Mouse (Mus musculus) ES-E14 (cell line): ENCODE measurements around the gene Aldh1l1. TPM values are rescaled to one million over a fixed set of nuclear protein-coding genes. Genes with fewer than 3 reads are reported as not detected.

Source experiments
- DNase-seq: peaks from one replicate; pipeline ENCODE4 v3.0.0-alpha.2; 2013; ENCODE audit warnings: low read depth, low spot score
- H3K27ac ChIP-seq: 2 replicates; pipeline ENCODE4 v1.5.1; 2012; ENCODE audit warnings: low read depth, mild to moderate bottlenecking, low read length, moderate library complexity, mixed read lengths; ENCODE audit not compliant: poor library complexity, insufficient read depth, severe bottlenecking
- H3K36me3 ChIP-seq: 2 replicates; pipeline ENCODE4 v1.6.1; 2012; ENCODE audit warnings: mild to moderate bottlenecking, low read length, moderate library complexity, mixed read lengths; ENCODE audit not compliant: control insufficient read depth, poor library complexity, insufficient read depth, severe bottlenecking
- H3K4me1 ChIP-seq, 2 experiments: fragments of 150-350 bp in 1 of 2; sonication (generic) in 1 of 2; 2 replicates each; pipeline ENCODE4 v1.6.1; 2012; ENCODE audit warnings: low read length in 2 of 2, mild to moderate bottlenecking in 1 of 2, mixed read lengths in 1 of 2; ENCODE audit not compliant: control insufficient read depth in 2 of 2, insufficient read depth in 2 of 2, poor library complexity in 1 of 2
- H3K4me3 ChIP-seq, 2 experiments: fragments of 150-350 bp in 1 of 2; sonication (generic) in 1 of 2; 2 replicates each; pipeline ENCODE4 v1.5.1; 2012; ENCODE audit warnings: low read length in 2 of 2, low read depth in 1 of 2, mild to moderate bottlenecking in 1 of 2, mixed read lengths in 1 of 2; ENCODE audit not compliant: insufficient read depth in 1 of 2, poor library complexity in 1 of 2, severe bottlenecking in 1 of 2
- H3K9ac ChIP-seq: 2 replicates; pipeline ENCODE4 v1.6.1; 2012; ENCODE audit warnings: low read depth, mild to moderate bottlenecking, low read length, mixed read lengths; ENCODE audit not compliant: poor library complexity, insufficient read depth, severe bottlenecking
- H3K9me3 ChIP-seq: fragments of 150-350 bp; sonication (generic); 2 replicates; pipeline ENCODE4 v1.6.1; 2012; ENCODE audit warnings: low read depth, mild to moderate bottlenecking, low read length; ENCODE audit not compliant: control insufficient read depth, insufficient read depth
- CHD2 ChIP-seq: IDR thresholded peaks from 2 replicates; pipeline ENCODE4 v1.6.1; 2014; ENCODE audit warnings: mild to moderate bottlenecking, low read depth, low read length, inconsistent platforms
- HCFC1 ChIP-seq: IDR thresholded peaks from 2 replicates; pipeline ENCODE4 v1.6.1; 2012; ENCODE audit warnings: low read length, inconsistent platforms, borderline replicate concordance; ENCODE audit not compliant: insufficient read depth
- MAFK ChIP-seq: IDR thresholded peaks from 2 replicates; pipeline ENCODE4 v1.6.1; 2014; ENCODE audit warnings: mild to moderate bottlenecking, low read depth, low read length, inconsistent platforms; ENCODE audit not compliant: insufficient read depth
- ZC3H11A ChIP-seq: IDR thresholded peaks from 2 replicates; pipeline ENCODE4 v1.6.1; 2012; ENCODE audit warnings: low read depth, mild to moderate bottlenecking, inconsistent platforms, low read length, borderline replicate concordance
- ZNF384 ChIP-seq: IDR thresholded peaks from 2 replicates; pipeline ENCODE4 v1.6.1; 2012; ENCODE audit warnings: low read depth, low read length, inconsistent platforms
- in situ Hi-C, 2 experiments: fragments of 600-800 bp; cut with MboI; formaldehyde crosslinking; loops; one replicate each; pipeline ENCODE4 v1.15.1; 2025; ENCODE audit warnings: low sequenced_read_pairs in 2 of 2, inconsistent platforms in 1 of 2; ENCODE audit not compliant: unreplicated experiment in 2 of 2
- total RNA-seq: library from RNA; depleted of rRNA; stranded (reverse); fragments of 300-350 nt; gene quantifications from 2 replicates; pipeline ENCODE4 v1.2.3, GENCODE M21; 2012

The Aldh1l1 gene
- total RNA-seq, 1 experiment = 3.9 TPM

DNA sequence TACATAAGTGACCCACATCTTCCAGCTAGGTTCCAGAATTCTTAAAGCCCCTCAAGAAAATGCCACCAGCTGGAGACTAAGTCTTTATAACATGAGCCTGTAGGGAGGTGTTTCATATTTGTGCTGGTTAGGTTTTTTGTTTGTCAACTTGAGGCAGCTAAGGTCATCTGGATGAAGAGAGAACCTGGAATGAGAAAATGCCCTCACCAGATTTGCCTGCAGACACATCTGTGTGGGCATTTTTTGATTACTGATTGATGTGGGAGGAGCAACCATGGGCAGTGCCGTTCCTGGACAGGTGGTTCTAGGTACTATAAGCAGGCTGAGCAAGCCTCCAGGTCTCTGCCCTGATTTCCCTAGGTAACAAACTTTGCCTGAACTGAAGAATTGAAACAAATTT, 1.3 kb downstream of the Aldh1l1 start:
- Histone ChIP-seq H3K9me3 (no peaks in the 10 kb centered on the region), H3K9ac (no peak overlapping the region), H3K36me3 (no peaks in the 10 kb centered on the region), H3K4me1 (peaks cover 4 to 7% of the 10 kb centered on the region in 2 experiments; a peak in 2 of 4 replicates), H3K4me3 (no peak overlapping the region), H3K27ac (no peak overlapping the region)
- DNase-seq = no peak
- TF ChIP-seq CHD2 = no peak
- TF ChIP-seq ZNF384 = no peak
- no peak for TF ChIP-seq ZC3H11A
- no peak for TF ChIP-seq MAFK
- no peak for TF ChIP-seq HCFC1
- in situ Hi-C loops = no loop called here

- TF ChIP-seq HCFC1 (no peak), ZC3H11A (no peak), CHD2 (no peak), MAFK (no peak), ZNF384 (no peak)
- Histone ChIP-seq H3K27ac (no peak overlapping the region), H3K4me1 (peaks cover 4 to 7% of the 10 kb centered on the region in 2 experiments; a peak in 2 of 4 replicates), H3K9ac (no peak overlapping the region), H3K4me3 (no peak overlapping the region), H3K9me3 (no peaks in the 10 kb centered on the region), H3K36me3 (no peaks in the 10 kb centered on the region)
- in situ Hi-C loops = no loop called here
- DNase-seq = no peak
Observed at GRCm38 (mm10) chr6:90489532-90489931, 3.3 kb downstream of the Aldh1l1 start.

- H3K36me3 ChIP-seq = no peaks in the 10 kb centered on the region
- no peak overlapping the region for H3K4me3 ChIP-seq
- H3K27ac ChIP-seq = no peak overlapping the region
- H3K4me1 ChIP-seq = peaks cover 3 to 4% of the 10 kb centered on the region in 2 experiments; a peak in 2 of 4 replicates
- in situ Hi-C loops = no loop called here
- H3K9me3 ChIP-seq = no peaks in the 10 kb centered on the region
- TF ChIP-seq CHD2 (no peak), ZC3H11A (no peak), ZNF384 (no peak), HCFC1 (no peak), MAFK (no peak)
- no peak for DNase-seq
- no peak overlapping the region for H3K9ac ChIP-seq
Observed at GRCm38 (mm10) chr6:90490976-90491375, 4.7 kb downstream of the Aldh1l1 start.

DNA sequence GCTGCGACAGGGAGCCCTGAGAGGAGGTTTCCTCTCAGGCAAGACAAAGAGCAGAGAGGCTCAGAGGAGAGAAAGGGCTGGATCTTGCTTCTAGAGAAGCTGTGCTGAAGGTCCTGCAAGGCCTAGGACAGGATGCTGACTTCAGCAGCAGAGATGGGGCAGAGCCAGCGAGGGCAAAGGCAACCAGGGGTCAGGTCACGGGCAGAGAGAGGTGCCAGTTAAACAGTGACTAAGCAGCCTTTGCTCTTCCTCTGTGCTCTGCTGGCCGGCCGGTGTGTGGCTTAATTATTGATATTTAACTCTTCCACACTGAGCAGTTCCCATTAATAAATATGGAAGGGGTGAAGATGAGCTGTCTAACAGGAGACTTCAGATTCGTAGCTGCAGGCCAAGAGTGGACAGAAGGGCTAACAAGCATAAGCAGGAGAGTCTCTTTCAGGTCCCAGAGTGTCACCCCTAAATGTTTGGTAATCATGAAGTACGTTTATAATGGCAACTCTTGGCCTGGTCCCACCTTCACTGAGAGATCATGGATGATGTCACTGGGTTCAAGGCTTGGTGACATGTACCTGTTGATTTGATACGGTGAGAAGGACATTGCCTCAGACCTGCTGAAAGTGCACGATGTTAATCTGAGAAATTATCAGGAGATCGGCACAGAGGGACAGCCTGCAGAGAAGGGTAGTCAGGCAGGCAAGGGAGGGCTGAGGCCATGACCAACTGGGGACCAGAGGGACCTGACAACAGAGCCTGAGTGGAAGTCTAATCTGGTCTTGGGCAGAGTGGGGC, 5.9 kb downstream of the Aldh1l1 start:
- H3K4me1 ChIP-seq = no peaks in the 10 kb centered on the region; a peak in 1 of 4 replicates
- DNase-seq = no peak
- TF ChIP-seq ZNF384 (no peak), CHD2 (no peak), HCFC1 (no peak), MAFK (no peak), ZC3H11A (no peak)
- H3K9ac ChIP-seq = no peak overlapping the region
- no peak overlapping the region for H3K27ac ChIP-seq
- no peaks in the 10 kb centered on the region for H3K36me3 ChIP-seq
- H3K4me3 ChIP-seq = no peak overlapping the region
- no peaks in the 10 kb centered on the region for H3K9me3 ChIP-seq
- in situ Hi-C loops = no loop called here

DNA sequence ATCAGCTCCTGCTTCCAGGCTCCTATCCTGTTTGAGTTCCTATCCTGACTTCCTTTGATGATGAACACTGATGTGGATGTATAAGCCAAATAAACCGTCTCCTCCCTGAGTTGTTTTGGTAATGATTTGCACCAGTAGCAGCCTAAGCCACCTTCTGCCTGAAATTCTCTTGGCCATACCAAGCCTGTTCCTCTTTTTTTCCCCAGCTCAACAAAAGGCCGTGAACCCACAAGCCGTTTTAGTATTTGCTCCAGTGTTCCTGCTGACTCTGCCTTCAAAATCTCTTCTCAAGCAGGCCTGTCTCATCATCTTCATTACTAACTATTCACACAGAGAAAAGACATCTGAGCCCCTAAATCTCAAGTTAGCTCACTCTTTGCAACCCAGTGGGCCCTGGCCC, 7.9 kb downstream of the Aldh1l1 start:
- H3K36me3 ChIP-seq = no peaks in the 10 kb centered on the region
- TF ChIP-seq ZC3H11A (no peak), HCFC1 (no peak), MAFK (no peak), ZNF384 (no peak), CHD2 (no peak)
- H3K4me1 ChIP-seq = peaks cover 0 to 2% of the 10 kb centered on the region in 2 experiments; a peak in 1 of 4 replicates
- no peaks in the 10 kb centered on the region for H3K9me3 ChIP-seq
- no peak overlapping the region for H3K4me3 ChIP-seq
- no peak overlapping the region for H3K27ac ChIP-seq
- no peak overlapping the region for H3K9ac ChIP-seq
- no peak for DNase-seq
- in situ Hi-C loops = no loop called here
